Mouse (Mus musculus): ENCODE data around the gene Nudt16.
"Not testable (repeated sequence)": the region's sequence is repeated elsewhere in the genome, so short reads cannot be mapped to it uniquely, and the experiment has no call there.

Nudt16 gene

DNA sequence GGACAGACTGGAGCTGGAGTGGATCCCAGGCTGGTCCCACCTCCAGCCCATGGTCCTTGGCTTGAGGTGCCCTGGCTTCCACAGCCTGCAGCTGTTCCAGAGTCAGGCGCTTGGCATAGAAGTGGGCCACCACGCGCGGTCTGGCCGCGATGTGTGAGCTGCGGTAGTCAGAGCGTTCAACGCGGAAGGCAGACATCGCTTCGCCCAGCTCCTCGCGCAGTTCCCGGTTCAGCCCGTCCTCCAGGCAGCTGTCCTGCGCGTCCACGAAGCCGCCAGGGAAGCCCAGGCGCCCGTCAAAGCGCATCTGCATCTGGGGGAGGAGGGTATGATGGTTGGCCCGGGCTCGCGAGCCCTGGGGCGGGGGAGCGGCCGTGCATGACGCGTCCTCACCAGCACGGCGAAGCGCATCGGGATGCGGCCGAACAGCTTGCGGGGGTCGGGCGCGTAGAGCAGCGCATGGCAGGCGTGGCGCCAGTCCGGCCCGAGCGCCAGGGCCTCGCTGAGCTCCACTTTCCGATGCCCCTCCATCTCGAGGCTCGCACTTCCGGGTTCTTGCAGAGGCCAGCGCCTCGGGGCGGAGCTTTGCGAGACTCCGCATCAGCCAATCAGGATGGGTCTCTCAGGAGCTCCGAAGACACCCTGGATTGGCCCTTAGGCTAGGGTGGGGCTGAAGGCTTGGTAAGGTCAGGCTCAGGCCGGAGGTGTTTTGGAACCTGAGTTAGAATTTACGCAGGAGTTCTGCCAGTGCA lies at the start of gene Nudt16:
Gene Nudt16, minus strand, starts transcription at position 572 of the 749 bp plus-strand sequence.
- peak; percentile 89 for DNase-seq

GRCm38 (mm10) chr9:105144992-105145391 lies 13.4 kb upstream of the Nudt16 start, which contains the start of gene 1700080E11Rik:
Gene 1700080E11Rik, minus strand, starts transcription at chr9:105145092.
- no peak for DNase-seq

DNA sequence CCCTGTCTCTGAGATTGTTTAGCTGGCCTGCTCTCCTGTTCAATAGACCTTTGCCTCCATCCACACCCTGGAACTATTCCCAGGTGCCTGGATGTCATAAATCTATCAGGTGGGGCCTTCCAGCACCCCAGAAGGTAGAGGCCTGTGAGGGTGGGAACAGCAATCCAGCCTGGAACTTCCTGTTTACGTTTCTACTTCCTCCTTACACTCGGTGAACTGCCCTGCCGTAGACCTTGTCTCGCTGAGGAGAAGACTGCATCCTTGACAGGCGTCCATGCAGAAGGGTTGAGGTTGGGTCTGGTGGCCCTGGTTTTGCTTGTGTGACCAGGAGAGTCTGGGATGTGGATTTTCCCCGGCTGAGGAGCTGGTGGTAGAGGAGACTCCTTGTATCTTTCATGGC lies 7.6 kb upstream of the Nudt16 start:
- no peak for DNase-seq

DNA sequence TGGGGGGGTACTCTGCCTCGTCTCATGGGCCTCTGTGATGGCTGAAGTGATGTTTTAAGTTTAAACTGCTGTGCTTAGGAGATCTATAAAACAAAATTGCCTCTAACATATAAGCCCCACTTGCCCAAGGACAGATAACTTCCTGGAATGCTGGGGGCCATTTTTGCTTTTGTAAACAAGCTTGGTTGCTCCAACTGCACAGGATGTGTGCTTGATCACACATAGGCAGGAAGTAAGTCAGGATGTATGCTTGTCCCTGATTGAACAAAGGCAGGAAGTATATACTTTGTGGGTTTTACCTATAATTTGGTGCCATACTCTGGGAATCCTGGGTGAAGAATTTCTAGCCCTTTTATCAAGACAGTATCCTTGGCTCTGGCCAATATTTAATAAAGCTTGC lies 4.8 kb upstream of the Nudt16 start:
- no peak for DNase-seq

DNA sequence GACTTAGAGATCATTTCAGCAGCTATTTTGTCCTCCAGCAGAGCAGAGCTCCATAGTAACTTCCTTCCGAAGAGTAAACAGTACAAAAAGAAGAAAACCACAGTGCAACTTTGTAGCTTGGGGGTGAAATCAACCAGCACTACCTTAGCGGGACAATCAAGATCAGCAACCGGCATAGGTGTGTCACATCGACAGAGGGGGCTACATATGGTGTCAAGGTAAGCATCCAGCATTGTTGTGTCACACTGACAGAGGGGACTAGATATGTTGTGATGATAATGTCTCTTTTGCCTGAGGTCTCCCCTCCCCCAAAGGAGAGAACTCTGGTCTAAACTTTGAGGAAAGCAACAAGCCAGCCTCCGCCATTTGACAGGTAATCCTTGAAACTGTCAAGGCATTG lies 2.9 kb upstream of the Nudt16 start:
- no peak for DNase-seq

- DNase-seq: no peak
These were observed 361 bp upstream of the Nudt16 start for GRCm38 (mm10) chr9:105132002-105132367.

GRCm38 (mm10) chr9:105130331-105130730 lies 1.3 kb downstream of the Nudt16 start:
- DNase-seq: no peak

- not testable (repeated sequence) for DNase-seq
These were observed 6.4 kb downstream of the Nudt16 start for GRCm38 (mm10) chr9:105125206-105125605.

GRCm38 (mm10) chr9:105103893-105104292 lies 27.7 kb downstream of the Nudt16 start:
- DNase-seq: no peak

DNA sequence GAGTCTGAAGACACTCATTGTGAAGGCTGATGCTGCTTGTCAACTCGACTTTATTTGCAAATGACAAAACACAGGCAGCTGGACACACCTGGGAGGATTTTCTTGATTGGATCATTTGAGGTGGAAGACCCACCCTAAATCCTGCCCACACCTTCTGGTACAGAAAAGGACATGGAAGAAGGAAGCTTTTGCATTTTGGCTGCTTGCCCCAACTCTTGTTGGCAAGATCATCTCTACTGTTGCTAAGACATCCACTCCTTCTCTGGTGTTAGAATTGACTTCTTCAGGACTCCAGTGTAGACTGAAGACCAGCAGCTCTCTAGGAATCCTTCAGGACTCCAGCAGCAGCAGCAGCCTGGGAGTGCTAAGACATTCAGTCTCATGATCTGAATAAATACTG lies 29.7 kb downstream of the Nudt16 start:
- DNase-seq: no peak

- DNase-seq: no peak
These were observed 30.6 kb downstream of the Nudt16 start for GRCm38 (mm10) chr9:105100807-105101570.

DNA sequence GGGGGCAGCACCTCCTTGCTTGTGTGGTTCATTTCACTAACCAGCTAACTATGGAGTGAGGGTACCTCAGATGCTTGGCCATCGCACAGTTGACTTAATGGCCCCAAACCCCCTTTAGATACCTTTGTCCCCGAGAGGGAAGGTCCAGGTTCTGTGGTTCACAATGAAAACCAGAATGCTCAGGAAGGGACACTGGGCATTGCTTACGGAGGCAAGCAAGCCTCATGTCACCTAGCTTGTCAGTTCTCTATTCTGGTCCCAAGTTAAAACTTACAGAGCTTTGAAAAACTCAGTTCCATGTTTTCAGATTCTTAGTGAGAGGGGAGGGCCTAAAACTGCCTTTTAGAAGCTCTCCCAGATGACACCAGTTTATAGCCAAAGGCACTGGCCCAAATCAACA lies 51.4 kb downstream of the Nudt16 start:
- no peak for DNase-seq

Data from B cell, adult 2 months (primary cell).